Mouse (Mus musculus) hindbrain, postnatal 0 days (tissue): ENCODE measurements around the gene Rpl31. TPM values are rescaled to one million over a fixed set of nuclear protein-coding genes. Genes with fewer than 3 reads are reported as not detected.

Source experiments
- ATAC-seq: fragments of 200-750 bp; cut with Nextera tagmentation; 2 replicates; pipeline ENCODE4 v1.8.0; 2017; ENCODE audit warnings: mild to moderate bottlenecking, moderate TSS enrichment, moderate library complexity
- DNase-seq: peaks from one replicate; pipeline ENCODE4 v3.0.0-alpha.2; 2015; ENCODE audit warnings: low spot score
- H3K27ac ChIP-seq: fragments of 300-500 bp; sonication (generic); 2 replicates; pipeline ENCODE4 v1.5.1; 2014; ENCODE audit warnings: mild to moderate bottlenecking
- H3K27me3 ChIP-seq: fragments of 300-500 bp; sonication (generic); 2 replicates; pipeline ENCODE4 v1.6.1; 2014; ENCODE audit warnings: low read length, mixed read lengths; ENCODE audit not compliant: insufficient read depth
- H3K36me3 ChIP-seq: fragments of 300-500 bp; sonication (generic); 2 replicates; pipeline ENCODE4 v1.6.1; 2014; ENCODE audit warnings: low read length, mixed read lengths; ENCODE audit not compliant: insufficient read depth
- H3K4me1 ChIP-seq: fragments of 300-500 bp; sonication (generic); 2 replicates; pipeline ENCODE4 v1.6.1; 2014; ENCODE audit warnings: antibody characterized with exemption, low read length, mixed read lengths; ENCODE audit not compliant: insufficient read depth
- H3K4me2 ChIP-seq: fragments of 300-500 bp; sonication (generic); 2 replicates; pipeline ENCODE4 v1.6.1; 2014; ENCODE audit warnings: low read depth, mild to moderate bottlenecking, low read length, moderate library complexity, mixed read lengths
- H3K4me3 ChIP-seq: fragments of 300-500 bp; sonication (generic); 2 replicates; pipeline ENCODE4 v1.5.1; 2014; ENCODE audit warnings: low read length
- H3K9ac ChIP-seq: fragments of 300-500 bp; sonication (generic); replicated peaks from 2 replicates; pipeline ENCODE4 v1.6.1; 2014; ENCODE audit warnings: mild to moderate bottlenecking, low read length, moderate library complexity, mixed read lengths
- H3K9me3 ChIP-seq: fragments of 300-500 bp; sonication (generic); 2 replicates; pipeline ENCODE4 v1.6.1; 2016; ENCODE audit warnings: low read length, mixed read lengths
- CTCF ChIP-seq: IDR thresholded peaks from 2 replicates; pipeline ENCODE4 v1.5.1; 2016; ENCODE audit warnings: antibody characterized with exemption, control low read depth, low read depth
- WGBS: fragments of 180-500 bp; shearing (Covaris S2); extraction: QIAGEN DNeasy Blood & Tissue Kit; methylation state at CpG from one replicate; pipeline ENCODE4 v1.1.7; 2014; 5-methylcytosine and 5-hydroxymethylcytosine counted together
- polyA plus RNA-seq: library from polyadenylated mRNA; unstranded; fragments of >200 nt; fragmentation: Nextera tagmentation; extraction: Ambion mirVana; gene quantifications from 2 replicates; pipeline ENCODE4 v1.2.1, GENCODE M21; 2015
- total RNA-seq: library from RNA; depleted of rRNA; stranded (reverse); fragments of >200 nt; gene quantifications from 2 replicates; pipeline ENCODE4 v1.2.3, GENCODE M21; 2014; rRNA removed

The Rpl31 gene
- total RNA-seq (207 and 299 TPM in 2 replicates), polyA plus RNA-seq (353 and 367 TPM in 2 replicates)

- ATAC-seq (peak; percentile 99), DNase-seq (peak; percentile 97)
- Histone ChIP-seq H3K4me3 (peak within 1 kb of the TSS; percentile 73), H3K27ac (peak within 1 kb of the TSS; percentile 93), H3K36me3 (peaks cover 26% of the 10 kb centered on the region), H3K4me1 (peaks cover 5% of the 10 kb centered on the region; the same call in 1 of the 2 replicates), H3K27me3 (no peaks in the 10 kb centered on the region), H3K9ac (peak within 1 kb of the TSS; percentile 95), H3K9me3 (no peaks in the 10 kb centered on the region), H3K4me2 (peak within 1 kb of the TSS; percentile 76)
- TF ChIP-seq CTCF, result no peak
- WGBS, result under 1% methylated on average over 60 of the region's 62 CpGs
Observed at GRCm38 (mm10) chr1:39367601-39368266, at the start of gene Rpl31. Gene Rpl31, plus strand, starts transcription at chr1:39367842.

- TF ChIP-seq CTCF, result no peak
- Histone ChIP-seq H3K36me3 (no peaks in the 10 kb centered on the region), H3K4me2 (no peak overlapping the region), H3K27ac (no peak overlapping the region), H3K27me3 (no peaks in the 10 kb centered on the region), H3K9ac (no peak overlapping the region), H3K9me3 (no peaks in the 10 kb centered on the region), H3K4me3 (no peak overlapping the region), H3K4me1 (no peaks in the 10 kb centered on the region)
- DNase-seq (peak; percentile 49), ATAC-seq (no peak)
- 66% methylated on average over 2 of the region's 2 CpGs for WGBS
Observed at GRCm38 (mm10) chr1:39317935-39318334, 49.7 kb upstream of the Rpl31 start.

GRCm38 (mm10) chr1:39318870-39319269, 48.8 kb upstream of the Rpl31 start:
- H3K27ac ChIP-seq, result no peak overlapping the region
- H3K4me2 ChIP-seq, result no peak overlapping the region
- WGBS, result 72% methylated on average over 7 of the region's 7 CpGs
- no peaks in the 10 kb centered on the region for H3K27me3 ChIP-seq
- no peak for TF ChIP-seq CTCF
- H3K4me1 ChIP-seq, result no peaks in the 10 kb centered on the region
- no peaks in the 10 kb centered on the region for H3K9me3 ChIP-seq
- H3K4me3 ChIP-seq, result no peak overlapping the region
- ATAC-seq (no peak), DNase-seq (no peak)
- no peaks in the 10 kb centered on the region for H3K36me3 ChIP-seq
- H3K9ac ChIP-seq, result no peak overlapping the region

GRCm38 (mm10) chr1:39321954-39322353, 45.7 kb upstream of the Rpl31 start:
- DNase-seq (no peak), ATAC-seq (no peak)
- 77% methylated on average over 6 of the region's 6 CpGs for WGBS
- Histone ChIP-seq H3K9me3 (no peaks in the 10 kb centered on the region), H3K27ac (no peak overlapping the region), H3K9ac (no peak overlapping the region), H3K4me1 (no peaks in the 10 kb centered on the region), H3K4me3 (no peak overlapping the region), H3K36me3 (no peaks in the 10 kb centered on the region), H3K4me2 (no peak overlapping the region), H3K27me3 (no peaks in the 10 kb centered on the region)
- no peak for TF ChIP-seq CTCF

GRCm38 (mm10) chr1:39325228-39325627, 42.4 kb upstream of the Rpl31 start:
- ATAC-seq (no peak), DNase-seq (no peak)
- Histone ChIP-seq H3K4me2 (no peak overlapping the region), H3K4me3 (no peak overlapping the region), H3K27ac (no peak overlapping the region), H3K4me1 (no peaks in the 10 kb centered on the region), H3K36me3 (no peaks in the 10 kb centered on the region), H3K9me3 (no peaks in the 10 kb centered on the region), H3K9ac (no peak overlapping the region), H3K27me3 (no peaks in the 10 kb centered on the region)
- TF ChIP-seq CTCF, result no peak
- WGBS, result 87% methylated on average over 6 of the region's 6 CpGs

- H3K9ac ChIP-seq, result no peak overlapping the region
- 76% methylated on average over 7 of the region's 7 CpGs for WGBS
- no peaks in the 10 kb centered on the region for H3K9me3 ChIP-seq
- DNase-seq (no peak), ATAC-seq (no peak)
- no peaks in the 10 kb centered on the region for H3K4me1 ChIP-seq
- no peak overlapping the region for H3K4me2 ChIP-seq
- H3K27ac ChIP-seq, result no peak overlapping the region
- no peaks in the 10 kb centered on the region for H3K36me3 ChIP-seq
- no peaks in the 10 kb centered on the region for H3K27me3 ChIP-seq
- no peak overlapping the region for H3K4me3 ChIP-seq
- no peak for TF ChIP-seq CTCF
Observed at GRCm38 (mm10) chr1:39327546-39327945, 40.1 kb upstream of the Rpl31 start.

- ATAC-seq (no peak), DNase-seq (no peak)
- WGBS, result 89% methylated on average over 7 of the region's 7 CpGs
- no peaks in the 10 kb centered on the region for H3K36me3 ChIP-seq
- H3K4me3 ChIP-seq, result no peak overlapping the region
- no peaks in the 10 kb centered on the region for H3K4me1 ChIP-seq
- no peak overlapping the region for H3K9ac ChIP-seq
- no peak overlapping the region for H3K27ac ChIP-seq
- no peak overlapping the region for H3K4me2 ChIP-seq
- no peaks in the 10 kb centered on the region for H3K27me3 ChIP-seq
- no peak for TF ChIP-seq CTCF
- H3K9me3 ChIP-seq, result no peaks in the 10 kb centered on the region
Observed at GRCm38 (mm10) chr1:39330857-39331594, 36.6 kb upstream of the Rpl31 start.
